Comparison of ENCODE assay signal across 14 mouse cellular contexts in genomic region chr1:89107466-89107865, GRCm38 (mm10). TPM values are rescaled to one million over a fixed set of nuclear protein-coding genes. Genes with fewer than 3 reads are reported as not detected.
DNase-seq lines count a peak whose midpoint lies in the region; ATAC-seq and TF ChIP-seq lines count a peak whose summit lies in the region.
"Had no signal": no experiment of that assay in that cellular context is flagged by ENCODE, and none has a peak within 500 bp of the region (broad histone marks: within the 10 kb centered on the region; RNA-seq: fewer than 3 reads in every experiment).

No protein-coding gene starts in this region.

- peaks cover 12% of the 10 kb centered on the region; the same call in 1 of the 2 replicates for H3K36me3 ChIP-seq in heart, postnatal 0 days (replicated peaks; ENCODE audit: control insufficient read depth, insufficient read depth, low read length)
- peaks cover 6% of the 10 kb centered on the region; the same call in 1 of the 2 replicates for H3K36me3 ChIP-seq in heart, adult 2 months (ENCODE audit: control insufficient read depth, insufficient read depth, low read length)
- H3K36me3 ChIP-seq in lung, postnatal 0 days (ENCODE audit: insufficient read depth, low read length) = no peaks in the 10 kb centered on the region
- H3K36me3 ChIP-seq in kidney, embryonic 16.5 days (ENCODE audit: insufficient read depth, low read length) = no peaks in the 10 kb centered on the region
- no peaks in the 10 kb centered on the region for H3K36me3 ChIP-seq in stomach, embryonic 15.5 days
- H3K36me3 ChIP-seq: hindbrain, embryonic 13.5 days; neural tube, embryonic 15.5 days had no signal

- TF ChIP-seq POLR2A in heart, adult 2 months (IDR thresholded peaks at IDR 0.05; ENCODE audit: insufficient read depth, low read depth, low read length) = no peak

- H3K79me2 ChIP-seq in heart, adult 2 months (replicated peaks; ENCODE audit: control insufficient read depth, insufficient read depth, low read length) = peaks cover 7% of the 10 kb centered on the region

- peak overlapping the region; percentile 83 for H3K27ac ChIP-seq in heart, postnatal 0 days (ENCODE audit: low read depth)
- no peak overlapping the region for H3K27ac ChIP-seq in heart, adult 2 months
- H3K27ac ChIP-seq in lung, postnatal 0 days (ENCODE audit: low read length) = peak overlapping the region; percentile 82
- H3K27ac ChIP-seq in kidney, embryonic 16.5 days (ENCODE audit: low read length) = peak overlapping the region; percentile 89
- H3K27ac ChIP-seq in stomach, embryonic 15.5 days = peak overlapping the region; percentile 78; the same call in 1 of the 2 replicates
- H3K27ac ChIP-seq: hindbrain, embryonic 13.5 days; neural tube, embryonic 15.5 days had no signal

- no peak overlapping the region for H3K4me3 ChIP-seq in heart, postnatal 0 days (ENCODE audit: low read depth, low read length)
- no peak overlapping the region for H3K4me3 ChIP-seq in heart, adult 2 months
- H3K4me3 ChIP-seq in lung, postnatal 0 days (ENCODE audit: low read depth, low read length) = no peak overlapping the region
- no peak overlapping the region for H3K4me3 ChIP-seq in kidney, embryonic 16.5 days (ENCODE audit: low read length)
- no peak overlapping the region for H3K4me3 ChIP-seq in stomach, embryonic 15.5 days (replicated peaks)
- H3K4me3 ChIP-seq: hindbrain, embryonic 13.5 days; neural tube, embryonic 15.5 days had no signal

- 63% methylated on average over 6 of the region's 6 CpGs for whole genome bisulfite sequencing in heart, postnatal 0 days
- WGBS in heart, adult 2 months = 72% methylated on average over 6 of the region's 6 CpGs
- WGBS in lung, postnatal 0 days = 33% methylated on average over 6 of the region's 6 CpGs
- 44% methylated on average over 6 of the region's 6 CpGs for WGBS in kidney, embryonic 16.5 days
- WGBS in stomach, embryonic 15.5 days = 49% methylated on average over 6 of the region's 6 CpGs

- no peak overlapping the region for H3K4me2 ChIP-seq in heart, postnatal 0 days (ENCODE audit: low read depth, low read length)
- no peak overlapping the region for H3K4me2 ChIP-seq in lung, postnatal 0 days (replicated peaks; ENCODE audit: low read depth, low read length)
- no peak overlapping the region for H3K4me2 ChIP-seq in kidney, embryonic 16.5 days (replicated peaks; ENCODE audit: low read depth, low read length)
- H3K4me2 ChIP-seq in stomach, embryonic 15.5 days = no peak overlapping the region
- H3K4me2 ChIP-seq: hindbrain, embryonic 13.5 days; neural tube, embryonic 15.5 days had no signal

- no peak for DNase-seq in heart, postnatal 0 days (ENCODE audit: low spot score)
- DNase-seq in heart, adult 2 months = no peak
- no peak for DNase-seq in lung, postnatal 0 days (ENCODE audit: low spot score)
- DNase-seq in lung, postnatal 25 days (ENCODE audit: low spot score) = no peak
- no peak for DNase-seq in right cerebral cortex, postnatal 10 days (ENCODE audit: low spot score in 2 of 2)
- DNase-seq: adrenal gland, postnatal 10 days; cerebellum, postnatal 36 days; lung, postnatal 14 days; midbrain, embryonic 14.5 days; right cerebral cortex, postnatal 25 days had no signal

- H3K27me3 ChIP-seq in heart, postnatal 0 days (ENCODE audit: control insufficient read depth, insufficient read depth, low read length) = no peaks in the 10 kb centered on the region
- no peaks in the 10 kb centered on the region for H3K27me3 ChIP-seq in heart, adult 2 months (ENCODE audit: control insufficient read depth, insufficient read depth, low read length)
- no peaks in the 10 kb centered on the region for H3K27me3 ChIP-seq in lung, postnatal 0 days (replicated peaks; ENCODE audit: insufficient read depth, low read length)
- H3K27me3 ChIP-seq in kidney, embryonic 16.5 days (ENCODE audit: insufficient read depth, low read length) = no peaks in the 10 kb centered on the region
- no peaks in the 10 kb centered on the region for H3K27me3 ChIP-seq in stomach, embryonic 15.5 days (replicated peaks)
- H3K27me3 ChIP-seq: hindbrain, embryonic 13.5 days; neural tube, embryonic 15.5 days had no signal

- intact Hi-C loops in heart, adult 2 months (cut with DNase I) = no loop called here

- ATAC-seq in heart, postnatal 0 days (ENCODE audit: insufficient read depth, low read depth) = no peak
- no peak for ATAC-seq in lung, postnatal 0 days
- no peak for ATAC-seq in kidney, embryonic 16.5 days (ENCODE audit: low FRiP score, low TSS enrichment)
- no peak for ATAC-seq in stomach, embryonic 15.5 days (ENCODE audit: insufficient read depth, low FRiP score, low read depth)

- TF ChIP-seq EP300 in heart, postnatal 0 days (IDR thresholded peaks at IDR 0.05; ENCODE audit: low read depth) = no peak
- no peak for TF ChIP-seq EP300 in heart, adult 2 months (IDR thresholded peaks at IDR 0.05; ENCODE audit: insufficient read depth, low read depth, low read length)
- TF ChIP-seq EP300 in lung, postnatal 0 days (IDR thresholded peaks at IDR 0.05) = no peak

- peaks cover 77% of the 10 kb centered on the region for H3K4me1 ChIP-seq in heart, postnatal 0 days (ENCODE audit: control insufficient read depth, insufficient read depth)
- H3K4me1 ChIP-seq in heart, adult 2 months (ENCODE audit: control insufficient read depth, insufficient read depth, low read length) = peaks cover 36% of the 10 kb centered on the region
- peaks cover 74% of the 10 kb centered on the region for H3K4me1 ChIP-seq in lung, postnatal 0 days (ENCODE audit: insufficient read depth, low read depth, low read length)
- peaks cover 73% of the 10 kb centered on the region for H3K4me1 ChIP-seq in kidney, embryonic 16.5 days (ENCODE audit: insufficient read depth, low read length)
- peaks cover 45% of the 10 kb centered on the region for H3K4me1 ChIP-seq in stomach, embryonic 15.5 days

- H3K9ac ChIP-seq in heart, postnatal 0 days (replicated peaks; ENCODE audit: low read depth, low read length) = no peak overlapping the region
- H3K9ac ChIP-seq in heart, adult 2 months (ENCODE audit: low read depth, low read length) = no peak overlapping the region
- H3K9ac ChIP-seq in lung, postnatal 0 days (replicated peaks; ENCODE audit: low read depth) = no peak overlapping the region
- no peak overlapping the region for H3K9ac ChIP-seq in kidney, embryonic 16.5 days (replicated peaks; ENCODE audit: low read length)
- H3K9ac ChIP-seq in stomach, embryonic 15.5 days = no peak overlapping the region
- H3K9ac ChIP-seq: hindbrain, embryonic 13.5 days; neural tube, embryonic 15.5 days had no signal

- no peak for TF ChIP-seq CTCF in heart, postnatal 0 days (IDR thresholded peaks at IDR 0.05; ENCODE audit: low read depth)
- TF ChIP-seq CTCF in heart, adult 2 months (IDR thresholded peaks at IDR 0.05) = no peak
- TF ChIP-seq CTCF in lung, postnatal 0 days (IDR thresholded peaks at IDR 0.05) = no peak

- no peaks in the 10 kb centered on the region for H3K9me3 ChIP-seq in heart, postnatal 0 days (replicated peaks; ENCODE audit: control insufficient read depth, low read length)
- no peaks in the 10 kb centered on the region for H3K9me3 ChIP-seq in lung, postnatal 0 days (ENCODE audit: low read length)
- H3K9me3 ChIP-seq in kidney, embryonic 16.5 days (ENCODE audit: low read length) = no peaks in the 10 kb centered on the region
- no peaks in the 10 kb centered on the region for H3K9me3 ChIP-seq in stomach, embryonic 15.5 days
- H3K9me3 ChIP-seq: hindbrain, embryonic 13.5 days; neural tube, embryonic 15.5 days had no signal

RNA-seq across cellular contexts. Expression of gene Sh3bp4, which starts 37.3 kb away (rescaled TPM):
- total RNA-seq in heart, postnatal 0 days (2014; rRNA removed; ENCODE audit: low replicate concordance) = 50.6 and 74.8 TPM in 2 replicates
- polyA plus RNA-seq in heart, postnatal 0 days (2015; fragmentation: Nextera tagmentation; extraction: Ambion mirVana) = 11.0 and 15.1 TPM in 2 replicates
- 10 to 100 TPM in 1 of 2 experiments, 1 to 10 TPM in 1; 10.0 to 11.1 TPM for total RNA-seq in heart, adult 2 months (2021)
- 8.6 and 10.2 TPM in 2 replicates for polyA plus RNA-seq in heart, adult 2 months (2012; rRNA removed)
- polyA plus RNA-seq in lung, postnatal 0 days (2015; fragmentation: Nextera tagmentation; extraction: Ambion mirVana) = 18.9 and 22.0 TPM in 2 replicates
- polyA plus RNA-seq in kidney, embryonic 16.5 days (2015; fragmentation: Nextera tagmentation; extraction: Ambion mirVana) = 29.1 and 29.8 TPM in 2 replicates
- 18.4 and 19.8 TPM in 2 replicates for polyA plus RNA-seq in stomach, embryonic 15.5 days (2015; fragmentation: Nextera tagmentation; extraction: Ambion mirVana)
